Mouse (Mus musculus): ENCODE measurements at regions not wholly inside any gene's neighbourhood (a gene's known extent, or its start where the extent isn't known, plus 50 kb on each side); places are given as distances from the start of the nearest gene placed in this dataset.
A peak's percentile ranks its signal among the peaks of the same experiment; 100 is the strongest.

DNA sequence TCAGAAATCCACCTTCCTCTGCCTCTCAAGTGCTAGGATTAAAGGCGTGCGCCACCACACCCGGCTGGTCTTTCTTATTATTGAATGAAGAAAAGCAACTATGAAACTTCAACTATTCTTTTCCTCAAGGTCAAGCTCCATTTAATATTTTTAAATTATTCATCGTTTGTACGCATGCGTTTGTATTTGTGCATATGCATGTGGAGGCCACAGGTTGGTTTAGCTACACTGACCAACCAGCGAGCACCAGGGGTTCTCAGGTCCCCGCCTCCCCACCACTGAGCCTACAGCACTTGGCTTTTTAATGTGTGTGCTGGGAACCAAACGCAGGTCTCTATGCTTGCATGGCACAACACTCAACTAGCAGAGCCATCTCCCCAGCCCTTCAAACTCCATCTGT, 51.0 kb upstream of the Tmem252 start:
- no peak for DNase-seq (ENCODE audit: low read depth, low spot score)

DNA sequence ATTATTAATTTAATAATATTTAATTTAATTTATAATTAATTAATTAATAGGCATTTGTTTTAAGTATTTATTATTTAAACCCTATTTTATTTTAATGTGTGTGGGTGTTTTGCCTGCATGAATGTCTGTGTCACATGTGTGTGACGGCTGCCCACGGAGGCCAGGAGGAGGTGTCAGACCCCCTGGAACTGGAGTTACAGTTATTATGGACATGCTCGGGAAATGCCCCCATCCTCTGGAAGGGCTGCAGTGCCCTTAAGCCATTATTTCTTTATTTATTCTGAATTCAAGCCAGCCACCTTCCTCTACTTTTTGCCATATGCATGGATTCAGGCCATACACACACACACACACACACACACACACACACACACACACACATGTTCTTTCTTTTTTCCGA, 51.5 kb upstream of the Tmem252 start:
- DNase-seq (ENCODE audit: low read depth, low spot score), result no peak

DNA sequence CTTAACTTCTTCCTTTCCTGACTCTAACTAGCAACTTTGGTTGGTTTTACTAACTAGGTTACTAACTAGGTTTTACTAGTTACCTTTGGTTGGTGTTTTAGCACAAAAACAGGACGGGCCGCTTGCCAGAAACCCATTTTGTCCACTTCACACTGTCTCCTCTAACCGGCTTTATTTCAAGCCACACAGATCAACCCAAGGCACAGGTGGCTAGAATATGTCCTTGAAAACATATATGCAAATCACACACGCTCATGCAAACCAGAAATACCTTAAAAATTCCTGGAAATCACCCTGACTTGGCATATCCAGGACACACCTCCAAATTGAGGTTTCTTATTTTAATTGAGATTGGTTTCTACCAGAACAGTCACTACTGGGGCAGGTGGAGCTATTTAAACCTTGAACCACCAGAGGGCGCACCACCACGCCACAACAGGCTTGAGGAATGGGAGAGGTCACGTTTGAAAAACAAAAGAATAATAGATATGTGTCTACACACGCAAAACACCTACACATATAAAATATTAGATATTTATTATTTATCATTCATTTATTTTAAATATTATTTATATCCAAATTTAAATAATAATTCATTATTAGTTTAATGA, 52.1 kb upstream of the Tmem252 start:
- DNase-seq (ENCODE audit: low read depth, low spot score), result peak; percentile 80

DNA sequence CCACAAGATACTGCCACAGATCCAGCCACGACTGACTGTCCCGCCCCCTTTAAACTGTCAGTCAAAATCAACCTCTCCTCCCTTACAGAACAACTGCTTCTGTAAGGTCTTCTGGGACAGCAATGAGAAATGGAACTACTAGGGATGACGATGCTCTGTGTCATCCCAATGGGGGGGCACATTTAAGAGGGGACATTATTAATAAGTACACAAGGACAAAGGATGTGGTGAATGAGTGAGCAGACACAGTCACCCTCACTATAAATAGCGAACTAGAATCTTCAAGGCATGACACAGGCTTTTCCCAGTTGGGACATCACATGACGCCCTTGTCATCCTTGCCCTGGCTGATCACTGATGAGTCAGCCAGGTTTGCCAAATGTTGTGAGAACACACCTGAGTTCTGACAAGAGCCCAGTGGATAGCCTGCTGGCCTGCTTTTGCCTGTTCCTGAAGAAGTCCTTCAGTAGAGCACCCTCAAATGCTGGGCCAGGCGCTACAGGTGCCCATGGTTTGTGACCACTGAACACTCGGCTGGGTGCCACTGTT, 58.0 kb upstream of the Tmem252 start:
- no peak for DNase-seq (ENCODE audit: low read depth, low spot score)

DNA sequence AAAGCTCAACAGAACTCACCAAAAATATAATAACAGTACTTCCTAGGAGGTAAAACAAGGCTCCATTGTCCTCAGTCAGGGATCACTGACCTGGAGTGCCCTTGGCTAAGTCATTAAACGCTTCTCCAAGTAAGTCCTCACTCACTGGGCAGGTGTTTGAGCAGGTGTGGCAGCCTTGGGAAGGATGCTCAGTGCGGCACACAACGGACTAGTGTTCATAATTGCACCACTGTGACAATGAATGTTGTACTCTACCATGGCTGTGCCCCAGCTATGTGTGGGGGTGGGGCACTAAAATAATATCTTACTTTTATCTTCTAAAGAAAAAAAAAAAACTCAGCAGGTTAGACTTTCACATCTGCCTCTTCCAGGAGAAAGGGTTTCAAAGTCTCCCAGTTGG, 52.2 kb upstream of the Pip5k1b start:
- DNase-seq (ENCODE audit: low read depth, low spot score), result no peak

DNA sequence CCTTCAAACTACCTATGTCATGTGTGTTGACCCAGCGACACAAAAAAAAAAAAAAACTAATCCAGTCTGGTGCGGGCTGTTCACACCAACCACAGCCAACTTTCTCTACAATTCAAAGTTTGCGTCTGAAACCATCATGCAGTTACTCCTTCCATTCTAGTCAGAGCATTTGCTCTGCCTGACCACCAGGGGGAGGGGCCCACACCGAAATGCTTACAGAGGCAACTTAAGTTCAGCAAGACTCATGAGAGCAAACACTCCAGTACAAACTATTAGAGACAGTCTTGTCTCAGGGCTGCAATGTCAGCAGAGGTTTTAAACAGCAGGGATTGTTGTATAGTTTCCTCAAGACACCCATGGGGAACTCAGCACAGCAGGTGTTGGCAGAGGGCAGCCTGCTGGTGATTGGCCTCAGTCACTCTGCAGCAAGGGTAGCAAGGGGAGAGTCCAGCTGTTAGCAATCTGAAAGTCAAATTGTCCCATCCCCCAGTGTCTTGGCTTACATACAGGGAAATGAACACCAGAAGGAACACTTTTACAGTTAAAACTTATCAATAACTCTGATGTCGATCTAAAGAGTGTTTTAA, 50.8 kb upstream of the Pip5k1b start:
- DNase-seq (ENCODE audit: low read depth, low spot score), result peak; percentile 12
